Mouse (Mus musculus) spleen, embryonic (tissue): ENCODE measurements around the gene Cerk.
"Not testable (repeated sequence)": the region's sequence is repeated elsewhere in the genome, so short reads cannot be mapped to it uniquely, and the experiment has no call there.

Experiments used
- CTCF ChIA-PET: fragments of 350-600 bp; sonication (Branson Sonifier 250); formaldehyde crosslinking; loops from one replicate; lab custom pipeline; 2022; lab: Charles Lee

Gene Cerk

DNA sequence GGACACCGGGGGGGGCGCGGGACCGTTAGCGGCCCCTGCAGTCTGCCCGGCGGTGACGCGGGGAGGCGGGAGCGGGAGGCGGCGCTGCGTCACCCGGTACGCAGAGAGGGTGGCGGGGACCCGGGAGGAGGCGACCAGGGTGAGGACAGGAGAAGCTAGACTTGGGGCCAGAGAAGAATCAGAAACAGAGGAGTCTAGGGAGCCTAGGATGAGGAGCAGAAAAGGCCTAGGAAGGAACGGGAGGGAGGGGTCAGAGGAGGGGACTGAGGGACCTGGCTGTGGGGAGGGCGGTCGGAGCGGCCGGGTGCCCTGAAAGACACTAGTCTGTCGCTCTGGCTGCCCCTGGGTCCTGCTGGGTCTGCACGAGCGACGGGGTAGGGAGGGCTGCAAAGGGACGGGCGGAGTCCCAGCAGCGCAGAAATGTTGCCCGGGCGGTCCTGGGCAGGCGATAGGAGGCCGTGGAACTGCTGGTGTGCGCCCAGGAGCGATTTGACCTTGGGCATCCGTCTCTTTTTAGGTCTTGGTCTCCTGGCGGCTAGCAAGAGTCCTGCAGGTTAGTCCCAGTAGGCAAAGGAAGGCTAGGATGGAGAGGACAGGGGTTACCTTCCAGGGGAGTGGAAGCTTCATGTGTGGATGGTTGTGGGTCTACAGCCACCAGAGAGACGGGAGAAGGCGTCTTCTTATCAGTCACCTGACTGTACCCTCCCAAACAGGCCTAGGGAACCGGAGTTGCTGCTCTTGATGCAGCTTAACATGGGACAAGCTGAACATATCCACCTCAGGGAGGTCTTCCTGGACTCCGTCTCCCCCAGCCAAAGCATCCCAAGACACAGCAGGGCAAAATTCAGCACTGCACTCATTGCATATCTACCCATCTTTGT lies at the start of gene Cerk:
Gene Cerk, minus strand, starts transcription at position 453 of the 881 bp plus-strand sequence.
- CTCF ChIA-PET, result interaction anchor here (1.5 kb wide), 1 partner anchor 46 kb away, joined by 4 read pairs; no protein-coding TSS in a partner anchor

DNA sequence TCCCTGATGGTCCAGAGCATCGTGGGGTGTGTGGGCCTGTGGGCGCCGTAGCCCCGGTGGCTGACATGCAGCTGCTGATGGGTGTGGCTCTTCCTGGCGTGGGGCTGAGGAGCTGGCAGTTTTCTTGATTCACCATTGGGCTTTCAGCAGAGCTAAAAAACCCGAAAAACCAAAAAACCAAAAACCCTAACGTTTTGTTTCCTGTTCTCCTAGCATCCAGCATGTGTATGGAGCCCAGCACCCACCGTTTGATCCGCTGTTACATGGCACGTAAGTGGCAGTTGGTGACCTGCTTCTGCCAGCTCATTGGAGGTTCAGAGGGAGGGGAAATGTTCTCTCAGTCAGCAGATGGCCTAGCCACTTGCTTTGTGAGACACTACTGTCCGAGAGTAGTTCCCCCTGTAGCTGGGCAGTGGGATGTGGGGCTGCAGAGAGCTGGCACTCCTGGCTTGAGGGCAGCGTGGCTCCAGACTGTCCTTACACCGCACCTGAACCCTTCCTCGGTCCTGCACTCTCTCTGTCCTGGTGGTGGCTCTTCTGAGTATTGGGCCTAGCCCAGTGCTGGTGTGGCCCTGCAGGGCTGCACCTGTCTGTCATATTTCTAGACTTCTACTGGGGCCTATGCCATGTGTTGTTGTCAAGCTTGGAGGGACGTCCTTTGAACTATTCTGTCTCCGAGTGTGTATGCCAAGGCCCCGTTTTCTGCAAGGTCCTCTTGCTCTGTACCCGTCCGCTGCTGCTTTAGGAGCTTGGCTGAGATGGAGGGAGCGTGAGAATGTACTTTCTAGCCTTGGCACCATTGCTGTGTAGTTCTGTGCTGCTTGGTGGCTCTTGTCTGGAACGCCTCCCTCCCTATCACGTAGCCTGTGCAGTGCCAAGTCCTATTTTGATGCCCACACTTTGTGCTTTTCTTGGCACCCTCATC lies 48.8 kb upstream of the Cerk start:
- CTCF ChIA-PET, result interaction anchor here (0.6 kb wide), 2 partner anchors 19 to 39 kb away, joined by 3 read pairs; no protein-coding TSS in a partner anchor

DNA sequence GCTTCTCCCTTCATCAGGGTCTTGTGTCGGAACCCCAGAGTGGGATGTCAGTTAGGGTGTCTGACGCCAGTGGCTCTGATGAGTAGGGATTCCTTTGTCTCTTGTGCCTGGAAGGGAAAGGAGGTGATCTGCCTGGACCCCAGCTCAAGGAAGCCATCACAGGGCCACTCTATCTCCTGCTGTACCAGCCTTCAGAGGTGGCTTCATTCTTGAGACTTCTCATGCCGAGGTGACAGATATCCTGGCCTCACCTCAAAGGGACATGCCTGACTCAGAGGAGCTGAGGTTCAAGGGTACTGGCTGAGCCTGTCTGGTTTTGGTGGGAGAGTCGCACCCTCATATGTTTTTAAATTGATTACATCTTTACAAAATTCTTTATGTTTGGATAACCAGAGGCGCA lies 48.1 kb upstream of the Cerk start:
- CTCF ChIA-PET, result no interaction called here

DNA sequence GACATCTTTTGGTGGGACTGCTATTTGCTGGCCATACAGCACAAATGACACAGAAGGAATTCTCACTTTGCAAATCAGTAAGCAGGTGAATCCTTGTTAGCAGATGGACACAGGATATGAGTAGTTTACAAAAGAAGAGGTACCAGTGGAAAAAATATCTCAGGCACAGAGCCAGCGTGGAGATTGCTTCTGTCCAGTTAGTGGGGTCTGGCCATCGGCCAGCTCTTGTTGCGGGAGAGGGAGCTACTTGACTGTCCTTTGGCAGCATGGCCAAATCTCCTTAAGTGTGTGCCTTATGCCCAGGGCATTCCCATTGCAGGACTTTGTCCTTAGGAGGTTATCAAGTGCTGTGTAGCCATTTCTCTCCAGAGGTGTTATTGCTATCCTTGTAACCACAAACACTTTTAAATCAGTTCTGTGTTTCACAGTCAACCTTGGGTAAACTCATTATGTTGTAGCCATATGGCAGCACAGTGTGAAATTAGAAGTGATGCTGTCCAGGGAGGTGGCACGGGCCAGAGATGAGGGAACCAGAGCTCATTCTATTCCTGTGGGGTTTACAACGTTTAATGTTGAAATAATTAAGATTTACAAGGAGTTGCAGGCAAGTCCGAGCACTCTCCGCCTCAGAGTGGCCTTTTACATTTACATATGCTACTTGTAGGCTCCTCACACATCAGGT lies 46.0 kb upstream of the Cerk start:
- CTCF ChIA-PET, result no interaction called here

DNA sequence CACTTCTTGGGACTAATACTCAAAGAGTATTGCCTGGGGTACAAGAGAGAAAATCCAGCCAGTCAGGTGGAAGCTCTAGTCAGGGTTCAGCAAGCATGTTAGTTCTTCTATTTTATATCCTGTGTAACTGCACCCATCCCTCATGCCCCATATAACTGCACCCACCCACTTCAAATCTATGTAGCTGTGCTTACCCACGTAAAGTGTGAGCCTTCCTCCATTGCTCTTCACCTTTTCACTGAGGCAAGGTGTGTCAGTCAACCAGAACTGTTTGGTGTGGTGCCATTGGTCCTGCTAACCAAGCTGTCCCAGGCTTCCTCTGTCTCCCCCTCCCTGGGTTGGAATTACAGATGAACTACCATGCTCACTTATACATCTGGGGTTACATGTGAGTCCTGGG lies 45.2 kb upstream of the Cerk start:
- CTCF ChIA-PET, result no interaction called here

DNA sequence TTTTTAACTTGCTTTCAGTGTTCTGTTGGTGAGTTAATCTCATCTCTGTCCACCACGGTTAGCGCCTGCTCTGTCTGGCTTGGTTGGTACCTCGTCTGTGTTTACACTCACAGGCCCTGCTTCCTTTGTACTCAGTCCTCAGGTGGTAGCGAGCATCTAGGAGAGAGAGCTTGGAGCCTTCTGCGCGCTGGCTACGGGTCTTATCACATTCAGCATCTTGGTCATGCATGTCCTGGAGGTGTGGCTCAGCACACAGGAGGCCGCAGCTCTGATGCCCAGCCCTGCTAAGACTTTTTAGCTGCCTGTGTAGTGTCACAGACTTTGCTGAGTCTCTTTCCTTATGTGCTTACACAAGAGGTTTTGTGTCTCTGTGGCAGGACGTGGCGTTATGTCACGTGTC lies 43.7 kb upstream of the Cerk start:
- CTCF ChIA-PET, result interaction anchor here (0.7 kb wide), 1 partner anchor 11 kb away, joined by 3 read pairs; no protein-coding TSS in a partner anchor

DNA sequence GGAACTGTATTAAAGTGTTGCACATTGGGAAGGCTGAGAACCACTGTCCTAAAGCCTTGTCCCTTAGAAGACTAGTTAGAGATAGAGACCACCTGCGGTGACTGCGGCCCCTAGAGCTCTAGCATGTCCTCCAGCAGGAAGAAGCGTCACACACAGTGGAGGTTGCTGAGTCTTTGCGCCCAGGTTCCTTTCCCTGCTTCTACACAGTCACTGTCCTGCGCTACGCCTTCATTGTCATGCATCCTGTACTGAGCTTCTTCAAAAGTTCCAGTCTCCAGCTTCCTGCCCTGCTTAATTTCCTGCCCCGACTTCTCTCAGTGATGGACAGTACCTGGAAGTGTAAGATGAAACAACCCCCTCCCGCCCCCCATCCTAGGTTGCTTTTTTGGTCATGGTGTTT lies 43.1 kb upstream of the Cerk start:
- CTCF ChIA-PET, result no interaction called here

DNA sequence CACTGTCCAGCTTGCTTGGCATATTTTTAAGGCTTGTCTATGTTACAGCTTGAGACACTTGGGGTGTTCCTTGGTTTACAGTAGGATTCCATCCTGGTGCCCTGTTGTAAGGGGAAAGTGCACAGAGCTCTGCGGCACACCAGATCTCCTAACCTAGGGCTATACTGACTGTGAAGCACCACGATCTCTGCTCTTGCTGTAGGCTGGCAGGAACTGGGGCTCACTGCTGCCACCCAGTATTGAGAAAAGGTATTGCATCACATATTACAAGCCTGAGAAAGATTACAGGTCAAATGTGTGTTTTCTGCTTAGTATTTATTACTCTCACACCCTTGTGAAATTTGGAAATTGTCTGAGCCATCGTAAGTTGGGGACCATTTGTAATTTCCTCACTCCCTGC lies 42.2 kb upstream of the Cerk start:
- CTCF ChIA-PET, result no interaction called here

DNA sequence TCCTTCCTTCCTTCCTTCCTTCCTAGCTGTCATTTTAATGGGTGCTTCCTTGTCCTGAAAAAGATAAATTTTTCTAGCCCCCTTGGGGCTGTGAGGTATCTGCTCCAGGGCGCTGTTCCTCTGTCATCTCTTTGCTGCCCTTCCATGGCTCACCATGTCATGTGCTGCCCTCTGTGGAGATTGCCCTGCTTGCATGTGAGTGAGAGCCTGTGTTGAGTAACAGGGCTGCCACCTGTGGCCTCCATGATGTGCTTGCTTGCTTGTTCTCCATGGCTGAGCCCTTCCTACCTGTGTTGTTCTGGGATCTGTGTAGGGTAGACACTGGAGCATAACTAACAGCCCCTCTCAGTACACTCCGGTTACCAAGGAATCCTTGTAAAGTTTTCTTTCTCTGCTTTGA lies 41.0 kb upstream of the Cerk start:
- CTCF ChIA-PET, result no interaction called here

DNA sequence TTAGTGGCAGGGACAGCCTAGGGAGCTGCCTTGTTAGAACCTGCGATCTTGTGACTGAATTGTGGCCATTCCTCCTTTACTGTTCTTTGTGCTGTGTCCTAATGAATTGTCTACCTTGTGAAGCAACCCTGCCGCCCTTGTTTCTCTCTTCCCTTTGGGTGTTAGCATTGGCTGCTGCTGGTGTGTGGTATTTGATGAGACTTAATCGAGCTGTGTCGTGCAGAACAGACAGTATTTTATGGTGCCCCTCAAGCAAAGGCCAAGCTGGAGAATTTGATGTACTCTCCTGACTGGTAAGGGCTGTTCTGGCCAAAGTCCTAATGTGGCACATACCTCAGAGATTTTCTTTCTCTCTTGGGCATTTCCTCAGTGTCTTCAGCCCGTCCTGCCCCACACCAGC lies 40.3 kb upstream of the Cerk start:
- CTCF ChIA-PET, result no interaction called here

DNA sequence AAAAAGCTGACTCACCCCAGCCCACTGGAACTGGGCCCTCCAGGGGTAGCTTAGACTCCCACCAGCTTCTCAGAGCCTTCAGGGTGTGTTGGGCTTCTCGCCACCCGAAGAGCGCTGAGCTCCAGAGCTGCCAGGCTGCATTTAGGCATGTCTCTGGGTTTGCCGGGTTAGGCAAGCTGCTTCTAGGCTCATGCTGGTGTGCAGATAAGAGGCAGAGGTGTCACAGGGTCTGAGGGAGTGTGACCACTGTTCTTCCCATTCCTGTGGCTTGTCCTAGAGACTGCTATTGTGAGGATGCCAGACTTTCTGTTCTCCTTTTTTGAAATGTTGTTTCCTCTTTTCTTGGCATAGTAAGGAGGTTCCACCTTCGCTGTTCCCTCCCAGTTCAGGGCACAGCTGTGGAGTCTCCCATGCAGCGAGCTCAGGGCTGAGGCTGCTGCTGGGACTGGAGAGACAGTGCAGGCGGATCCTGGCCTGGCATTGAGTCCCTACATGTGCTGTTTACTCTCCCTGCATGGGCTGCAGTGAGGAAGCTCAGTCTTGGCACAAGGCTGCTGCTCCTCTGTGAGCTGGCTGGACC lies 39.1 kb upstream of the Cerk start:
- CTCF ChIA-PET, result interaction anchor here (0.5 kb wide), 1 partner anchor 62 kb away, joined by 3 read pairs; no protein-coding TSS in a partner anchor

DNA sequence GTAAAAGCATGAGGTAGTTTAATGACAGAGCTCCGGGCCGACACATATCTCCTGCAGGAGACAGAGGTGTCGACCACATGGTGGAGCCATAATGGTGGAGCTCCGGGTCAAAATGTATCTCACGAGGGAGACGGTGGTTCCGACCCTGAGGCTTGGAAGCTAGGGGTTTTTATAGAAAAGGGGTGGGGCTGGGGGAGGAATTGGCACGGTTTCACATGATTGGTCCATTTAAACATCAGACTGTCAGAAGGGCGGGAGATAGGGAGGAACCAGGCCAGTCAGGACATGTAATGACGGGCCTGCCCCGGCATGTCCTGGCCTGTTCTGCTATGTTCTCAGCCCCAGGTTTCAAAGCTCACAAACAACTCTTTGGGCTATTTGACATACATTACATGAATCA lies 36.0 kb upstream of the Cerk start:
- CTCF ChIA-PET, result not testable (repeated sequence)

DNA sequence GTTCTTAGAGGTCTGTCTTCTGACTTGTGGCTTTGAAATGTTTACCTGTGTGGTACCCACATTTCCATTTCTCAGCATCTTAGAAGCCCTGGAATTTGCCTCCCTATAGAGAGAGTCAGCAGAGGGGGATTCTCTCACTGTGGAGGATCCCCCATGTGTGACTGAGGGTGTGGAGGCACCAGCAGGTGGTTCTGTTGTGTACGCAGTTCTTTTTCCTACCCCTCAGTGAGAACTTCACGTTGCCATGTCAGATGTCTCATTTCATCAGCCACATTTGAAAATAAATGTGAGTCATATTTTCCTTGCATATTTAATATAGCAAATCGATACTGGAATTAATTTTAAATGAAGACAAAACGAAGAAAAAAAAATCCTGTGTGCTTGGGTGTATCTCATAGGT lies 35.4 kb upstream of the Cerk start:
- CTCF ChIA-PET, result interaction anchor here (0.6 kb wide), 1 partner anchor 21 kb away, joined by 5 read pairs; no protein-coding TSS in a partner anchor

DNA sequence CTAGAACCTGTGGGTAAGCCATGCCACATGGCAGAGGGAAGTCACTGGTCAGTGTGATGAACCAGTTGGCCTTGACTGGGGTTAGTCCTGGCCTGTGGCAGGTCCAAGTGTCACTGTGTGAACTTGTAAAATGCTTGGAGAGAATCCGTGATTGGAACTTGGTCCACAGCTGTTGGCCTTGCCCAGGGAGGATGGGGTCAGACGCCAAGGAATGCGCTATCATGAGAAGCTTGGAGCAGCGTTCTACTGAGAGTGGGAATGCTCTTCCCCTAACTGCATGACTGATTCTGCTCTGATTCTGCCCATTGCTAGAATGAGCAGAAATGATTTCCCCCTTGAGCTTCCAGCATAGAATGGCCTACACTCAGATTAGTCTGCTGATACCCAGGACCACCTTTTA lies 34.8 kb upstream of the Cerk start:
- CTCF ChIA-PET, result interaction anchor here (0.5 to 0.6 kb wide), 2 partner anchors 21 to 180 kb away, joined by 4 to 5 read pairs; no protein-coding TSS in a partner anchor

DNA sequence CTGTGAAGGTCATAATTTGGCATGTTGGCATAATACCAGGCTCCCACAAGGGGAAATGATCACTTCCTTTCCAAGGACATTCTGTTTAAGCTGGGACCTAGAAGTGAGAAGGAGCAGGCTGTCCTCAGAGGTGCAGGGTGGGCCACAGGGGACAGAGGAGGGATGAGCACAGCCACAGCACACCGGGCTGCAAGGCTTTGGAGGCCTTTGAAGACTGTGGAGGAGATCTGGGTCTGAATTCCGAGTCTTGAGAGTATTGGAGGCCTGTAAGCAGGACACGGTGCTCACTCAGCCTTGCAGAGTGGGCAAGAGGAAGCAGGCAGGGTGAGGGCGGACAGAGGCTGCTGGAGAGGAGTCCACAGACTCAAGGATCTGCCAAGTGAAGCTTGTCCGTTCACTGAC lies 34.3 kb upstream of the Cerk start:
- CTCF ChIA-PET, result interaction anchor here (0.5 kb wide), 1 partner anchor 180 kb away, joined by 4 read pairs; no protein-coding TSS in a partner anchor

DNA sequence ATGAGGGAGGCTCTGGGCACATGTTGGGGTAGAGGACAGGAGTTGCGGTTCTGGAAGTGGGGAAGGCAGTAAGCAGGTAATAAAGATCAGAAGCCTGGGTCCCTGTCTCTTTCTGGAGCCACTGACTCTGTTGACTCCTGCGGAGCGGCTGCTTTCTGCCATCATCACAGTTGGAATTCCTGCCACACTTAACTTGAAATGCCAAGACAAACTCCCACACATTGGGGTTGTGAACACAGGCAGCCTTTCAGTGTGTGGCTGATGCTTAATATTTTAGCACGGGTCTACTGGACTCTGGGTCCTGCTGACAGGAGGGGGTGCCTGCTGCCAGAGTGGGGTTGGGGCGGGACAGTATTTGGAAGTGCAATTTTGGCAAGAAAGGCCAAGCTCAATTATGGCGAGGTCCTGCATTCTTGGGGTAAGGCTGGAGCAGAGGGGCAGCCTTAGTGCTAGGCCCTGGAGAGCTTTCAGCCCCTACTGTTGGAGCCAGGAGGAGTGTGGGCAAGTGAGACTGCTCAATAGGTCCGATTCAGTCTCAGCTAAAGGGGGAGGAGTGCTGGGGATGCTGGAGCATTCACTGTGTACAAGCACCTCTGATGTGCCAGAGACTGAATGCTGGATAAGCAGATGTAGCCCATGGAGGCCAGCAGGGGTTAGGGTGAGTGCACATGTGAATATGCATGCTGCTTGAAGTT lies 33.7 kb upstream of the Cerk start:
- CTCF ChIA-PET, result interaction anchor here (0.6 kb wide), 1 partner anchor 37 kb away, joined by 3 read pairs; no protein-coding TSS in a partner anchor

DNA sequence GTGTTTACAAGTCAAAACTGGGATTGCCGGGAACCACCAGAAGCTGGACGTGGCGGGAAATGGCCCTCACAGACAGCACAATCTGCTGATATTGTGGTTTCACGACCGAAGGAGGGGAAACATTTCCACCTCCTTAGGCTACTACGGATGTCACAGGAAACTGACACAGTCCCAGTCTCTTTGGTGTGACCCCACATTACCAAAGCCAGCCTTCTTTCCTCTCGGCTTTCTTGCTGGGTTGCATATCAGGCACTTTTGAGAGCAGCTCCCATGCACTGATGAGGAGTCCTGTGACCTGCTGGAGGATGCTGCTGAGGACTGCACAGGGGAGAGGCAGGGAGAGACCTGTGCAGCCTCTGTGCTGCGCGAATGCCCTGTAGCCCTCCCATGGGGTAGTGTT lies 30.7 kb upstream of the Cerk start:
- CTCF ChIA-PET, result interaction anchor here (0.7 kb wide), 1 partner anchor 19 kb away, joined by 3 read pairs; no protein-coding TSS in a partner anchor

DNA sequence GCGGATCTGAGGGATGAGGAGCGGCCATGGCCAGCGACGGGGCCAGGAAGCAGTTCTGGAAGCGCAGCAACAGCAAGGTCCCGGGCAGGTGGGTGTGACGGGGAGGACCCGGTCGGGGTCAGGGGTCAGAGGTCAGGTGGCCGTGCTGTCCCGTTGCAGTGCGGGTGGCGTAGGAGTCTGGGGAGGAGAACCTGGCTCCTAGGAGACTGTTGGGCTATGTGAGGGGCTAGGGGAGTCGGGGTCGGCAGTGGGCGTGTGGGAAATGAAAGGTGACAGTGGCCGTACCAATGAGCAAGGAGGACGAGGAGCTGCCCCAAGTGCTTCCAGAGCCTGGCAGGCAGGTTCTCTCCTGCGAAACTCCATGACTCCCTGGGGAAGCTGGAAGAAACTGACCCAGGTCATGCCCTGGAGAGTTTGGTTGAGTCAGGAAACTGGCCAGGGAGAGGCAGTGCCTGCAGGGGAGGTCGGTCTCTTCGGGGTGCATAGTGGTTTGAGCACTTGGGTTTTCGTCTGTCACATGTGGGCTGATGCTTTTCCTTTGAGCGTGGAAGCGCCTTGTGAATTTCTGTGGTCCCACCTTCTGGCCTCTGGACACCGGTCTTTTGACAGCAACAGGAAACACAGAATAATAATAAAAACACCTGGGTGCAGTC lies 28.7 kb upstream of the Cerk start:
- CTCF ChIA-PET, result no interaction called here

DNA sequence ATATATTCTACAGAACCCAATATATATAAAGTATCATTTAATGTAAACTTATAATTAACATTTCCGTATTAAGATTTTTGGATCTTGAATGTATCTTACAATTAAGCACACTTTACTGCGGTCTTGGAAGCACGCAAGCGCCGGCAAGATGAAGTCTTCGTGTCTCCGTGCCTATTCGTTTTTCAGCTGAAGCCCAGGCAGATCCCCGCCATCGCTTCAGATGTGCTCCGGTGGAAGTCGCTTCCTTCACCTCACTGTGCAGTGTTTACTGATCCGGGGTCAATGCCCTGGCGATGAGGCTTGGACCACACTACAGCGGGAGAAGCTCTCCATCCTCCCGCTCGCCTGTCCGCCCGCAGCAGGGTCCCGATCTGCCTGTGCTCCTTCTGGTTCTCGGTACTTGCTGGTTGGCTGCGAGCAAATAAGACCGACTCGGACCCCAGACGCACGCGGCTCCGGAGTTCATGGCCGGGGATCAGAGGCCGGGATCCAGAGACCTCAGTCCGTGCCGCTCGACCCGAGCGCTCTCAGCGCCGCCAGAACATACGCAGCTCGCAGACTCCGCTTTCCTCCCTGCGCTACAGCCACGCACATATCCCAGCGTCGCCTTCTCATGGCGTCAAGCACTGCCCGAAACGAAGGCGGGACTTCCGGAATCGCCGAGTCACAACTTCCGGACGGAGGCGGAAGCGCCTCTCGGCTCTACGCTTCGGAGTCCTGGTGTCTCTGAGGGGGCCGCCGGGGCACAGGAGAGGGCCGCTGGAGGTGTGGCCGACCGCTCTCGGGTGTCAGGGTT lies 28.0 kb upstream of the Cerk start, which contains the start of gene Tbc1d22a:
Gene Tbc1d22a, plus strand, starts transcription at position 707 of the 796 bp plus-strand sequence.
- CTCF ChIA-PET, result interaction anchor here (1.1 kb wide), 1 partner anchor 33 kb away, joined by 3 read pairs; no protein-coding TSS in a partner anchor
